Mouse (Mus musculus) myocyte (in vitro differentiated cells): ENCODE measurements around the gene Brd3os.

Source experiments
- CEBPB ChIP-seq: IDR thresholded peaks from 2 replicates; pipeline ENCODE4 v1.6.1; 2011; ENCODE audit warnings: mild to moderate bottlenecking, moderate library complexity; ENCODE audit not compliant: poor library complexity, insufficient read depth, severe bottlenecking
- POLR2A ChIP-seq: IDR thresholded peaks from one replicate; pipeline ENCODE4 v1.6.1; 2011; ENCODE audit warnings: low read depth, mild to moderate bottlenecking, control low read depth, moderate library complexity; ENCODE audit not compliant: insufficient read length
- POLR2AphosphoS2 ChIP-seq: IDR thresholded peaks from one replicate; pipeline ENCODE4 v1.6.1; 2011; ENCODE audit warnings: low read depth, control low read depth; ENCODE audit not compliant: insufficient read length
- USF1 ChIP-seq: IDR thresholded peaks from one replicate; pipeline ENCODE4 v1.6.1; 2011; ENCODE audit warnings: low read depth, mild to moderate bottlenecking, control low read depth, moderate library complexity

DNA sequence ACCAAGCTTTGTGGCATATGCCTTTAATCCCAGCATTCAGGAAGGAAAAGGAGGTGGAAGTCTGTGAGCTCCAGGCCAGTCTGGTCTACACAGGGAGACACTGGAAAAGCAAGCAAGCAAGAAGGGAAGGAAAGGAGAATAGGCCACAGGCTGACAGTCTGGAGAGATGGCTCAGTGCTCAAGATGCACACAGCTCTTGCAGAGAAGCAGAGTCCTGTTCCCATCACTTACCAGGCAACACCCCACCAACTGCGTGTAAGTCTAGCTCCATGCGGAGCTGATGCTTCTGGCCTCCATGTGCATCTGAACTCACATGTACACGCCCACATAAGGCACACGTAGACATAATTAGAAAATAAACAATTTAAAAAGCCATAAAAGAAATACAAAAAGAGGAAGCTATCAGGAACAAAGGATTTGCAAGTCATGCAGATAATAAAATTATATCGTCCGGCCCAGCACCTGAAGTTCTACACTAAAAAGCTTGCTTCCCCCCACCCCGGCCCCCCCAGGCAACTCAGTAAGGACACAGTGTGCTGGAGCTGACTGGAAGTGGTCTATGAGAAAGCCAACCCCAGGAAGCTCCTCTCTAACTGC is 40.2 kb downstream of the Brd3os start:
- TF ChIP-seq POLR2AphosphoS2 (no peak), POLR2A (no peak), CEBPB (no peak), USF1 (no peak)
